Mouse (Mus musculus): ENCODE results near the gene Sos1.
"Not testable (repeated sequence)": the region's sequence is repeated elsewhere in the genome, so short reads cannot be mapped to it uniquely, and the experiment has no call there.

Gene Sos1

GRCm38 (mm10) chr17:80435680-80436079, 44.6 kb downstream of the Sos1 start:
- in situ Hi-C loops (cut with MboI; ENCODE audit: unreplicated experiment in 2 of 2): loop anchor here in 1 of 2 experiments (25.0 kb wide), 1 partner anchor 773 kb away; no protein-coding TSS in a partner anchor

GRCm38 (mm10) chr17:80434430-80434829, 45.8 kb downstream of the Sos1 start:
- in situ Hi-C loops (cut with MboI; ENCODE audit: unreplicated experiment in 2 of 2): loop anchor here in 1 of 2 experiments (25.0 kb wide), 1 partner anchor 772 kb away; no protein-coding TSS in a partner anchor

- in situ Hi-C loops (cut with MboI; ENCODE audit: unreplicated experiment in 2 of 2): loop anchor here in 1 of 2 experiments (25.0 kb wide), 1 partner anchor 770 kb away; no protein-coding TSS in a partner anchor
Measured at GRCm38 (mm10) chr17:80431997-80432396, 48.3 kb downstream of the Sos1 start.

GRCm38 (mm10) chr17:80427966-80428365, 52.3 kb downstream of the Sos1 start:
- in situ Hi-C loops (cut with MboI; ENCODE audit: unreplicated experiment in 2 of 2): loop anchor here in 1 of 2 experiments (25.0 kb wide), 1 partner anchor 766 kb away; no protein-coding TSS in a partner anchor

- in situ Hi-C loops (cut with MboI; ENCODE audit: unreplicated experiment in 2 of 2): loop anchor here in 1 of 2 experiments (25.0 kb wide), 1 partner anchor 765 kb away; no protein-coding TSS in a partner anchor
Measured at GRCm38 (mm10) chr17:80426901-80427300, 53.4 kb downstream of the Sos1 start.

- in situ Hi-C loops (cut with MboI; ENCODE audit: unreplicated experiment in 2 of 2): loop anchor here in 1 of 2 experiments (25.0 kb wide), 1 partner anchor 764 kb away; no protein-coding TSS in a partner anchor
Measured at GRCm38 (mm10) chr17:80426171-80426570, 54.1 kb downstream of the Sos1 start.

GRCm38 (mm10) chr17:80420998-80421397, 59.3 kb downstream of the Sos1 start:
- in situ Hi-C loops (cut with MboI; ENCODE audit: unreplicated experiment in 2 of 2): loop anchor here in 1 of 2 experiments (25.0 kb wide), 1 partner anchor 559 kb away; no protein-coding TSS in a partner anchor

- in situ Hi-C loops (cut with MboI; ENCODE audit: unreplicated experiment in 2 of 2): loop anchor here in 1 of 2 experiments (25.0 kb wide), 1 partner anchor 556 kb away; no protein-coding TSS in a partner anchor
Measured at GRCm38 (mm10) chr17:80418572-80419210, 61.6 kb downstream of the Sos1 start.

GRCm38 (mm10) chr17:80411182-80411581, 69.1 kb downstream of the Sos1 start:
- in situ Hi-C loops (cut with MboI; ENCODE audit: unreplicated experiment in 2 of 2): loop anchor here in 1 of 2 experiments (25.0 kb wide), 1 partner anchor 549 kb away; no protein-coding TSS in a partner anchor

- in situ Hi-C loops (cut with MboI; ENCODE audit: unreplicated experiment in 2 of 2): loop anchor here in 1 of 2 experiments (10.0 kb wide), 1 partner anchor 353 kb away; no protein-coding TSS in a partner anchor
Measured at GRCm38 (mm10) chr17:80398243-80398642, 82.0 kb downstream of the Sos1 start.

- in situ Hi-C loops (cut with MboI; ENCODE audit: unreplicated experiment in 2 of 2): loop anchor here (5.0 to 10.0 kb wide), 3 partner anchors 44 to 347 kb away; partner anchors contain the start of genes Dhx57 (in 2 of the 2) and Morn2 (in 2 of the 2)
Measured at GRCm38 (mm10) chr17:80391423-80392403, 88.5 kb downstream of the Sos1 start.

GRCm38 (mm10) chr17:80390024-80390423, 90.2 kb downstream of the Sos1 start:
- in situ Hi-C loops (cut with MboI; ENCODE audit: unreplicated experiment in 2 of 2): loop anchor here (5.0 to 10.0 kb wide), 3 partner anchors 43 to 345 kb away; partner anchors contain the start of genes Dhx57 (in 2 of the 2) and Morn2 (in 2 of the 2)

GRCm38 (mm10) chr17:80385671-80386070, 94.6 kb downstream of the Sos1 start:
- in situ Hi-C loops (cut with MboI; ENCODE audit: unreplicated experiment in 2 of 2): no loop called here

- in situ Hi-C loops (cut with MboI; ENCODE audit: unreplicated experiment in 2 of 2): not testable (repeated sequence)
Measured at GRCm38 (mm10) chr17:80378386-80378785, 101.9 kb downstream of the Sos1 start.

GRCm38 (mm10) chr17:80373726-80374096, 106.5 kb downstream of the Sos1 start:
- in situ Hi-C loops (cut with MboI; ENCODE audit: unreplicated experiment in 2 of 2): no loop called here

GRCm38 (mm10) chr17:80372989-80373725, 107.1 kb downstream of the Sos1 start, which contains the start of gene Gm10190:
Gene Gm10190 (minus strand): TSS chr17:80373541.
- in situ Hi-C loops (cut with MboI; ENCODE audit: unreplicated experiment in 2 of 2): no loop called here

GRCm38 (mm10) chr17:80368606-80369005, 111.6 kb downstream of the Sos1 start:
- in situ Hi-C loops (cut with MboI; ENCODE audit: unreplicated experiment in 2 of 2): no loop called here

- in situ Hi-C loops (cut with MboI; ENCODE audit: unreplicated experiment in 2 of 2): no loop called here
Measured at GRCm38 (mm10) chr17:80367276-80367675, 113.0 kb downstream of the Sos1 start.

GRCm38 (mm10) chr17:80360245-80360644, 120.0 kb downstream of the Sos1 start:
- in situ Hi-C loops (cut with MboI; ENCODE audit: unreplicated experiment in 2 of 2): no loop called here
